Mouse (Mus musculus): ENCODE measurements around the gene Colgalt2. TPM values are rescaled to one million over a fixed set of nuclear protein-coding genes. Genes with fewer than 3 reads are reported as not detected.
A peak's percentile ranks its signal among the peaks of the same experiment; 100 is the strongest.
"Not testable (repeated sequence)": the region's sequence is repeated elsewhere in the genome, so short reads cannot be mapped to it uniquely, and the experiment has no call there.

Gene Colgalt2
- total RNA-seq (2022) = 1 to 10 TPM in 3 of 4 experiments, under 1 TPM in 1; 0.89 to 1.6 (median 1.2) TPM

DNA sequence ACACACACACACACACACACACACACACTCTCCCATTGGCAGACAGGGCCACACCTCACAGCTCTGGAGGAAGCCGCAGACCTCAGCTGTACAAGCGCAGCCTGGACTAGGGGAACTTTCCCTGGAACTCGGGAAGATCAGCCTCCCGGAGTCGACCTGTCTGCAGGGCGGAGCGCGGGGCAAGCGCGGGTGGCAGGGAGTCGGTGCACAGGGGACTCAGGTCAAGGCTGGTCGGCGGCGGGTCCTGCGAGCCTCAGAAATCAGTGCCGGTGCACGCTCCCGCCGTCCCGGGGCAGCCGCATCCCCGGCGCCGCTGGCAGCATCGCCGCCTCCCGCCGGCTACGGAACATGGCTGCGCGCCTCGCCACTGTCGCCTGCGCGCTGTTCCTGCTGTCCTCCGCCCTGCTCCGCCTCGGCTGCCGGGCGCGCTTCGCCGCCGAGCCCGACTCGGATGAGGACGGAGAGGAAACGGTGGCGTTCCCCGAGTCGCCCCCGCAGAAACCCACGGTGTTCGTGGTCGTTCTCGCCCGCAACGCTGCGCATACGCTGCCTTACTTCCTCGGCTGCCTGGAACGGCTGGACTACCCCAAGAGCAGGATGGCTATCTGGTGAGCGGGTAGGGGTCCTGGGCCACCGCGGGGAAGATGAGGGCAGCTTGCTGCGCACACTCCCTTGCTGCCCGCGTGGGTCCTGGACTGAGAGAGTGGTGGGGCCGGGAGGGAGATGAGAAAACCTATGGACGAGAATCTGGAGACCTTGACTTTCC is at the start of gene Colgalt2:
TSS of gene Colgalt2 (plus strand) at position 41 of the 766 bp plus-strand sequence.
- peak in 1 of 2 experiments; percentile 22 for DNase-seq (ENCODE audit: low spot score in 2 of 2)

- DNase-seq (ENCODE audit: low spot score in 2 of 2) = no peak
Measured at GRCm38 (mm10) chr1:152356721-152357120, 42.9 kb upstream of the Colgalt2 start.

DNA sequence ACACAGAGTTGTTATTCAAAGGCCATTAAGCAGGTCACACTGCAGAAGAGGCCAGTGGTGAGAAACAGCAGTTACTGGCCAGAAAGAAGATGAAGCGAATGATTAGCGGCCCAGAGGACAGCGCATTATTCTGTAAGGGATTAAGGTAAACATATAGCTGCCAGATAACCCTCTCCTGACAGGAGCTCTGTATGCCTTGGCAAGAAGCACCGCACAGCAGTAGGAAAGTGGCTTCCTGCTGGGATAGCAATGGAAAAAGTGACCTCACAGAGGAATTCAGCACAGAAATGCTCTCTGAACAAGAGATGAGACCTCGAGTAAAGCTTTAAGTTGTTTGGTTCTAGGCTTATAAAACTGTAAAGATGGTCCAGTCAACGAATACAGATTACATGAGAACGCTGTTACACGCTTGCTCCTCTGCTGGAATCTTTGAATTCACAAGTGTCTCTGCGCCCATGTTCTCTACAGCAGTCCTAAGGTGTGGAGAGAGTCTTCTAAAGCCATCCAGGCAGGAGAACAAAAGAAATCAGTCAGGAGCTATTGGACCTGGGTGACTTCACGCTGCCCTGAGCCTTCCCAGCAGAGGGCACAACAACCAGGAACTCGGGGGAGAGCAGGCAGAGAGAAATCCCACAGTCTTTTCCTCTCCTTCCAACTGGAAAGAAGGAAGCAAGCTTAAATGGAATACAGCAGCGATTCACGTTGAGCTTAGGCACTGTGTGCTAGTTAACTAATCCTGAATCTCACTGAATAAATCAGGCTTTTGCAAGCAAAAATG is 31.1 kb upstream of the Colgalt2 start:
- no peak for DNase-seq (ENCODE audit: low spot score in 2 of 2)

GRCm38 (mm10) chr1:152369139-152369538 is 30.5 kb upstream of the Colgalt2 start:
- DNase-seq (ENCODE audit: low spot score in 2 of 2) = peak in 1 of 2 experiments; percentile 25

GRCm38 (mm10) chr1:152378311-152378710 is 21.3 kb upstream of the Colgalt2 start:
- DNase-seq (ENCODE audit: low spot score in 2 of 2) = no peak

- DNase-seq (ENCODE audit: low spot score in 2 of 2) = no peak
Measured at GRCm38 (mm10) chr1:152384589-152384988, 15.0 kb upstream of the Colgalt2 start.

DNA sequence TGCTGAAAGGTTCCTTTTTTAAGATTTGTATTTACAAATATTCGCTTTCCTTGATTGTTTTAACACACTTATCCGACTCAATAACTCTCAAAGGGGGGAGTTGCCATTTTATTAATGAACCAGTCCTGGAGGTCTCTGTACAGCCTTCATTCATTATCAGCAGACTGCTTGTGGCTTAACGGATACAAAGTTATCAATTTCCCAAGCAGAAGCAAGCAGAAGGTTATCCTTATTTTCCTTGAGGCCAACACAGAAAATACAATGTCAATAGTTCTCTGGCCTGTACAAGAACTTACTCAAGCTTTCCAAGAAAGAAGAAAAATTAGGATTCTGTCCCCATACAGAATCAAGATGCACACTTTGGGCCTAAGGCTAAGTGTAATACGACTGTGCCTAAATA is 13.9 kb upstream of the Colgalt2 start:
- DNase-seq (ENCODE audit: low spot score in 2 of 2) = not testable (repeated sequence)

DNA sequence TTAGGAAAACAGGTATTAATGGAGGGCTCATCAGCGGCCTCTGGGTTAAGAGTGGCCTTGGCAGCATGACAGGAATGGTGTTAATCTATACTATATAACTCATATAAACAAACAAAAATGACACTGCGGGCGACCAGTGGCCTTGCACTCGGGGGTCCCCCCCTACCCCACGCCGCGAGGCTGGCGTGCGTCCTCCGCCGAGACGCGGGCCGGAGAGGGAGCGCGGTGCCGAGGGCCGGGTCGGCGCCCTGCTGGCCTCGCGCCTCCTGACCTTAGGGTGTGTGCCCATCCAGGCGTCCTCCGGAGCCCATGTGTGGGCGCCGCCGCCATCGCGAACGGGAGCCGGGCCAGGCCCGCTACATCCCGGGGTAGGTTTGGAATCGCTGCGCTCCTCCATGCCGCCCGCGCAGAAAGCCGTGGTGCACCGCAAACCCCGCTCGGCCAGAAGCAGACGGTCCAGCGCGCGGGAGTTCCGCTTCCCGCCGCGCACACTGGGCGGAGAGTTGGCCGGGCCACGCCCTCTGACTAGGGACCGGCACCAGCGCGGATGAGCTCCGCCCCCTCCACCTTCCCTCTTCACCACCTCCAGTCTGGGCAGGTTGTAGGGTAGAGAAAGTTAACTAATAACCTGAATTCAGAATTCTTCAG is 13.3 kb upstream of the Colgalt2 start, which contains the start of gene Tsen15:
TSS of gene Tsen15 (minus strand) at position 501 of the 648 bp plus-strand sequence.
- DNase-seq (ENCODE audit: low spot score in 2 of 2) = peak; percentile 64 to 76

DNA sequence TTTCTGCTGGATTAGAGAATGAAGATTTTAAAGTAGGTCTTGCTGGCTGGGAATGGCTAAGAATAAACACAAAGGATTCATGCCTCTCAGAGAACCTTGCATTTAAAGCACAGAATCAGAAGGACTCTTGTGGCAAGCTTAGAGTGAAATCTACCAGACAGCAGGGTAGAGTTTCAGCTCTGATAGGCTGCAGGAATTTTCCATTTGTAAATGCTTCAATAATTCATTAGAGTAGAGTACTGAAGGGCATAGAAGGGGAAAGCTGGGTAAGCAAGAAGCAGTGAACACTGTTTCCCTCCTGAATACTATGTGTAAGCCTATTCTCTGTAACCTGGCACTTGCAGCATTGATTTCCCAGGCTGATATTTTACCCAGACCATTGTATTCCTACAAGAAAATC is 10.4 kb upstream of the Colgalt2 start:
- no peak for DNase-seq (ENCODE audit: low spot score in 2 of 2)

DNA sequence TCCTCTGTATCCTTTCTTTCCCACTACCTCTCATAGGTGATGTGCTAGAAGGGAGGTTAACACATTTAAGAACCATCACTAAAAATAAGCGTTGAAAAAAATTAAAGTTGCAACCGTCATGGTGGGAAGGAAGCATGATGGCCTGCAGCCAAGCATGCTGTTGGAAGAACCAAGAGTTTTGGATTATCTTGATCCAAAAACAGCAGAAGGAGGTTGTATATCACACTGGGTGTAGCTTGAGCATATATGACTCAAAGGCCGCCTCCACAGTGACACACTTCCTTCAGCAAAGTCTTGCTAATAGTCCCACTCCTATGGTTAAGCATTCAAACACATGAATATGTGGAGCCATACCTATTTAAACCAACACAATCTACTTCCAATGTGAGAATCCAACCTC is 5.5 kb upstream of the Colgalt2 start:
- no peak for DNase-seq (ENCODE audit: low spot score in 2 of 2)

DNA sequence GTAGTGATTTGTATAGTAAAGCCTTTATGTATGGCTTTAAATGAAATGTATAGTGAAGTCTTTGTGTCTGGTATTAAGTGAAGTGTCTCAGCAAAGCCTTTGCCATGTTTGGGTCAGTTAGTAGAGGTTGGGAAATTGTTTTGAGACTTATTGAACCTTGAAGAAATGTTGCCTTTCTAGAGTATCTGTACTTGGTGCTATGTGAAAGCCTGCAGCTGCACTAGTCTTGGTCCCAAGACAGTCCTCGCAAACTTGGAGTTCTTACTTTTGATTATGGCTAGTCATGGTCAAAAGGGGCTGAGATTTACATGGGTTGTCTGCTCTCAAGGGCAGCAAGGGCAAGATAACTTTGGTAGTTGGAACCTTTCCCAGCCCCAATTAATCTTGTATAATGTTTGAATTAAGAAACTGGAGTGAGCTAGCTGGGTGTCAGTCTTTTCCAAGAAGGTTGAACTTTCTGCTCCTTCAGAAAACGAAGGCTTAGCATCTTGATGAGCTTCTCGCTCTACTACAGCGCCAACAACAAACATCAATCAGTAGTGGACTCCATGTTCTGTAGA is 4.6 kb upstream of the Colgalt2 start:
- DNase-seq (ENCODE audit: low spot score in 2 of 2) = no peak

DNA sequence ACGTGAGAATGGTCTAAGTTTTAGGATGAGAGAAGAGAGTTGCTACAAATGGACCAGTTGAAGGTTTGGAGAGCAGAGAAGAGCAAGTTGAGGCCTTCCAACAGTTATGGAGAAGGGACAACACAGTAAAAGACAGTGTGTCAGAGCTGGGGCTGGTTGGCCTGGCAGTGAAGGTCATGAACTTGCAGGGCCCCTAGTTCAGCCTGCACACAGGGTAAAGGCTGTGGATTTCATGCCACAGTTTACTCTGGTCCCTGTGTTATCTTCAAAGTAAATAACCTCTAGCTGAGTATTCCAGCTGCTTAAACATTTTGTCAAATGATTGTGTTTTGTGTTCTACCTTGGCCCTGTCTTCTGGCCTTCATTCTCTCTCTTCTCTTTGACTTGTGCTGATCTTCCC is 922 bp upstream of the Colgalt2 start:
- no peak for DNase-seq (ENCODE audit: low spot score in 2 of 2)

- peak in 1 of 2 experiments; percentile 13 for DNase-seq (ENCODE audit: low spot score in 2 of 2)
Measured at GRCm38 (mm10) chr1:152400556-152401540, 1.2 kb downstream of the Colgalt2 start.

GRCm38 (mm10) chr1:152407021-152407946 is 7.7 kb downstream of the Colgalt2 start:
- DNase-seq (ENCODE audit: low spot score in 2 of 2) = no peak

- DNase-seq (ENCODE audit: low spot score in 2 of 2) = no peak
Measured at GRCm38 (mm10) chr1:152409356-152409755, 9.7 kb downstream of the Colgalt2 start.

DNA sequence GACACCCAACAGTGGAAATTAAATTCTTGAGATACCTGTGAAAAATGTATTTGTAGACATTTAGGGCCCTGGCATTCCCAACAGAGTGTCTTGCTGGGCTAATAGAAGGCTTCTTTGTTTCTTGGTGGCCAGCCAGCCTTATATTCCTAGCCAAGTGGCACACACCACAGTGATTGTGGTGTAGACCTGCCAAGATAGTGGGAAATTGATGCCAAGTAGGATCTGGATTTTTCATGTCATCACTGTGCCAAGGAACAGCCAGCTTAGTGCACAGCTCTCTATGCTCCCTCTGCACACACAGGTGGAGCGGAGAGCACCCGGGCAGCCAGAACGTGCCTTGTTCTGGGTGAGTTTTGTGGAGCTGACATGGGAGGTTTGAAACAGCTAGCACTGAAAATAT is 11.0 kb downstream of the Colgalt2 start:
- DNase-seq (ENCODE audit: low spot score in 2 of 2) = no peak

- DNase-seq (ENCODE audit: low spot score in 2 of 2) = no peak
Measured at GRCm38 (mm10) chr1:152413116-152413515, 13.5 kb downstream of the Colgalt2 start.

DNA sequence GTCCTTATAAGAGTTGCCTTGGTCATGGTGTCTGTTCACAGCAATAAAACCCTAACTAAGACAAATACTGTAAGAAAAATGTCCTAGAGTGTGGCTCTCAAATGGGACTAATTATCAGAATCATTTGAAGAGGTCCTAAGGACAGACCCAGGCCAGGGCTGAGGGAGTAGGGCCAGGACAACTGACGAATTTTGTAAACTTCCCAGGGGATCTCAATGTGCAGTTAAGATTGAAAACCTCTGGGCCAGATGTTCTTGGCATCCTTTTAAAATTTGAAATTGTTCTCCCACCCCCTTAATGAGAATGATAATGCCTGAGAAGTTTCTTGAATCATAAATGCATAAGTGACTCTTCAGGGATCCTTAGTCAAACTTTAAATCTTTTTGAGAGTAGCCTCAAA is 14.3 kb downstream of the Colgalt2 start:
- DNase-seq (ENCODE audit: low spot score in 2 of 2) = no peak

DNA sequence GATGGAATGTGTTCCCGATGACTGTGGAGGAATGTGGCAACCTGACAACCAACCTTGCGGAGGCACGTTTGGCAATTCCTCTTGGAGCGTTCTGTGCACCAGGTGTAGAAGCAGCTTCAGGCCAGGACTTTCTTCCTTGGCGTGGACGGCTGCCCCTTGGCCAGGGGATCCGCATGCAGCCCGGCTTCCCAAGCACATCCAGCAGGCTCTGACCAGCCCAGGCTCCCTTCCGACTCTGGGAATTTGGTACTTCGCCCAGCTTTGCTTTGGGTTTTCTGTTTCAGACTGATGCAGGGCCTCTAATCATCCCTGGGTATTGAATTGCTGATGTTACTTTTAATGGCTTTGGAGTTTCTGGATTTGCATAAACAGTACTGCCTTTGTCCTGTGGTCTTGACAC is 14.8 kb downstream of the Colgalt2 start:
- DNase-seq (ENCODE audit: low spot score in 2 of 2) = peak; percentile 31 to 66

Data from gastrocnemius, adult 8-10 months (tissue).